Mouse (Mus musculus) hindbrain, postnatal 0 days (tissue): ENCODE results near the gene Itga3. TPM values are rescaled to one million over a fixed set of nuclear protein-coding genes. Genes with fewer than 3 reads are reported as not detected.

Experiments
- ATAC-seq: fragments of 200-750 bp; cut with Nextera tagmentation; 2 replicates; pipeline ENCODE4 v1.8.0; 2017; ENCODE audit warnings: mild to moderate bottlenecking, moderate TSS enrichment, moderate library complexity
- DNase-seq: peaks from one replicate; pipeline ENCODE4 v3.0.0-alpha.2; 2015; ENCODE audit warnings: low spot score
- H3K27ac ChIP-seq: fragments of 300-500 bp; sonication (generic); 2 replicates; pipeline ENCODE4 v1.5.1; 2014; ENCODE audit warnings: mild to moderate bottlenecking
- H3K27me3 ChIP-seq: fragments of 300-500 bp; sonication (generic); 2 replicates; pipeline ENCODE4 v1.6.1; 2014; ENCODE audit warnings: low read length, mixed read lengths; ENCODE audit not compliant: insufficient read depth
- H3K36me3 ChIP-seq: fragments of 300-500 bp; sonication (generic); 2 replicates; pipeline ENCODE4 v1.6.1; 2014; ENCODE audit warnings: low read length, mixed read lengths; ENCODE audit not compliant: insufficient read depth
- H3K4me1 ChIP-seq: fragments of 300-500 bp; sonication (generic); 2 replicates; pipeline ENCODE4 v1.6.1; 2014; ENCODE audit warnings: antibody characterized with exemption, low read length, mixed read lengths; ENCODE audit not compliant: insufficient read depth
- H3K4me2 ChIP-seq: fragments of 300-500 bp; sonication (generic); 2 replicates; pipeline ENCODE4 v1.6.1; 2014; ENCODE audit warnings: low read depth, mild to moderate bottlenecking, low read length, moderate library complexity, mixed read lengths
- H3K4me3 ChIP-seq: fragments of 300-500 bp; sonication (generic); 2 replicates; pipeline ENCODE4 v1.5.1; 2014; ENCODE audit warnings: low read length
- H3K9ac ChIP-seq: fragments of 300-500 bp; sonication (generic); replicated peaks from 2 replicates; pipeline ENCODE4 v1.6.1; 2014; ENCODE audit warnings: mild to moderate bottlenecking, low read length, moderate library complexity, mixed read lengths
- H3K9me3 ChIP-seq: fragments of 300-500 bp; sonication (generic); 2 replicates; pipeline ENCODE4 v1.6.1; 2016; ENCODE audit warnings: low read length, mixed read lengths
- CTCF ChIP-seq: IDR thresholded peaks from 2 replicates; pipeline ENCODE4 v1.5.1; 2016; ENCODE audit warnings: antibody characterized with exemption, control low read depth, low read depth
- WGBS: fragments of 180-500 bp; shearing (Covaris S2); extraction: QIAGEN DNeasy Blood & Tissue Kit; methylation state at CpG from one replicate; pipeline ENCODE4 v1.1.7; 2014; 5-methylcytosine and 5-hydroxymethylcytosine counted together
- polyA plus RNA-seq: library from polyadenylated mRNA; unstranded; fragments of >200 nt; fragmentation: Nextera tagmentation; extraction: Ambion mirVana; gene quantifications from 2 replicates; pipeline ENCODE4 v1.2.1, GENCODE M21; 2015
- total RNA-seq: library from RNA; depleted of rRNA; stranded (reverse); fragments of >200 nt; gene quantifications from 2 replicates; pipeline ENCODE4 v1.2.3, GENCODE M21; 2014

Gene Itga3
- total and polyA plus RNA-seq, 2 experiments from 2014 or later: 13.2 to 68.8 TPM

DNA sequence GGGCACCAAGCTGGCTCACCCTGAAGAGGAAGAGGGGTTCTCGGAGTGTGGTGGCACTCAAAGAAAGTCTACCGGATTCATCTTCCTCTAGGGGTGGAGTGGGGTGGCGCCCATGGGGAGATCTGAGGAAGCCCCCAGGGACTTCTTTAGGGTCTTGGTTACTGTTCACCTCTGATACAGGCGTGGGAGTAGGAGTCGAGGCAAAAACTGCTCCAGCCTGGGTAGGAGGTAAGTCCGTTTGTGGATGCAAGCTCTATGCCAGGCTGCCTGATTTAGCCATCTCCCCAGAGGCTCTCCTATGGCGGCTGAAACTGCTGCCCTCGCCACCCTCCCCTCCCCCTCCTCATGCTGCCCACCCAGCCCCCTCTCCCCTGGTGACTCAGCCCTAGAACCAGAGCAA is 4.5 kb downstream of the Itga3 start:
- Histone ChIP-seq H3K27me3 (no peaks in the 10 kb centered on the region), H3K27ac (no peak overlapping the region), H3K4me2 (no peak overlapping the region), H3K4me1 (0 out of 2 replicates have a peak, but pooled peaks cover 5% of the 10 kb centered on the region), H3K9me3 (no peaks in the 10 kb centered on the region), H3K4me3 (no peak overlapping the region), H3K36me3 (no peaks in the 10 kb centered on the region), H3K9ac (no peak overlapping the region)
- WGBS: 67% methylated on average over 8 of the region's 8 CpGs
- ATAC-seq (no peak), DNase-seq (no peak)
- no peak for TF ChIP-seq CTCF

- Histone ChIP-seq H3K4me2 (no peak overlapping the region), H3K9ac (no peak overlapping the region), H3K4me3 (no peak overlapping the region), H3K27ac (no peak overlapping the region), H3K4me1 (0 out of 2 replicates have a peak, but pooled peaks cover 5% of the 10 kb centered on the region), H3K36me3 (no peaks in the 10 kb centered on the region), H3K27me3 (no peaks in the 10 kb centered on the region), H3K9me3 (no peaks in the 10 kb centered on the region)
- 44% methylated on average over 7 of the region's 7 CpGs for WGBS
- DNase-seq (peak; percentile 20), ATAC-seq (no peak)
- no peak for TF ChIP-seq CTCF
Measured at GRCm38 (mm10) chr11:95071266-95071665, 5.3 kb downstream of the Itga3 start.

GRCm38 (mm10) chr11:95070140-95071107 is 6.2 kb downstream of the Itga3 start:
- no peak overlapping the region for H3K27ac ChIP-seq
- no peak overlapping the region for H3K9ac ChIP-seq
- 0 out of 2 replicates have a peak, but pooled peaks cover 5% of the 10 kb centered on the region for H3K4me1 ChIP-seq
- TF ChIP-seq CTCF: no peak
- no peaks in the 10 kb centered on the region for H3K36me3 ChIP-seq
- 71% methylated on average over 8 of the region's 8 CpGs for WGBS
- no peak overlapping the region for H3K4me2 ChIP-seq
- ATAC-seq (no peak), DNase-seq (no peak)
- no peaks in the 10 kb centered on the region for H3K27me3 ChIP-seq
- no peaks in the 10 kb centered on the region for H3K9me3 ChIP-seq
- no peak overlapping the region for H3K4me3 ChIP-seq

GRCm38 (mm10) chr11:95069226-95069957 is 7.2 kb downstream of the Itga3 start:
- Histone ChIP-seq H3K9ac (no peak overlapping the region), H3K4me2 (no peak overlapping the region), H3K27me3 (no peaks in the 10 kb centered on the region), H3K9me3 (no peaks in the 10 kb centered on the region), H3K27ac (no peak overlapping the region), H3K4me1 (0 out of 2 replicates have a peak, but pooled peaks cover 2% of the 10 kb centered on the region), H3K4me3 (no peak overlapping the region), H3K36me3 (no peaks in the 10 kb centered on the region)
- ATAC-seq: no peak
- TF ChIP-seq CTCF: no peak
- WGBS: 89% methylated on average over 10 of the region's 10 CpGs
- DNase-seq: no peak

DNA sequence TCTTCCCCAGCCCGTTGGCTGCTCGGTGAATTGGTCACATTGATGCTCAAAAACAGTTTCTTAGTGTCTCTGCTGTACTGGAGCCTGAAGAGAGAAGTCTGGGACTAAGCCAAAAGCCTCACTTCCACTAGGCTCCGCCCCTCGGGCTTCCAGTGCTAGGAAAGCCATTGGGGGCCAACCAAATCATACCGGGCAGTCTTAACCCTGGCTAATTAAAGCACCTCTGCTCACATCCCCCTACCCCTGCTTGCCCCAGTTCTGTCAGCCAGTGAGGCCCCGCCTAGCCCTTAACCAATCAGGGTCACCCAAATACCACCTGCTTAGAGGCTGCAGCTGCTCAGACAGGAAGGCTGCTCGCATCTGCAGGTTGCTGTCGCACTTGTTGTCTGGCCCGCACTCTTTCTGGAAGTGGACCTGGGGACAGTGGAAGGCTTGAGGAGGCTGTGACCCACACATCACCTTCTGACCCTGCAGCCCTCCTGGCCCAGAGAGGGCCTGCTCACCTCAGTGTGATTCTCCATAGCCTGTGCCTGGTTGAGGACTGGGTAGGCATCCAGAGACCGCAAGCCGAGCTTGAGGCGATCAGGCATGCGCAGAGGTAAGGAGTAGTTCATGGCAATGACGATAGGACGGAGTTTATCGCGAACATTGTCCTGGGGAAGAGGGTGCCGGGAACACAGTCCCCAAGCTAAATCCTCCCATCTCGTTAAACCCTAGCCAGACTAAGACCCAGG is 19.7 kb downstream of the Itga3 start:
- no peak for TF ChIP-seq CTCF
- Histone ChIP-seq H3K36me3 (peaks cover 18% of the 10 kb centered on the region; the same call in 1 of the 2 replicates), H3K9ac (no peak overlapping the region; the same call in 1 of the 2 replicates), H3K4me3 (no peak overlapping the region), H3K27me3 (no peaks in the 10 kb centered on the region), H3K4me2 (no peak overlapping the region), H3K27ac (no peak overlapping the region; the same call in 1 of the 2 replicates), H3K4me1 (no peaks in the 10 kb centered on the region), H3K9me3 (no peaks in the 10 kb centered on the region)
- peak; percentile 69 for ATAC-seq
- peak; percentile 42 for DNase-seq
- 34% methylated on average over 19 of the region's 19 CpGs for WGBS

GRCm38 (mm10) chr11:95053062-95053461 is 23.5 kb downstream of the Itga3 start:
- no peak for TF ChIP-seq CTCF
- ATAC-seq: no peak

More at GRCm38 (mm10) chr11:95053062-95053461, 23.5 kb downstream of the Itga3 start:
- 63% methylated on average over 9 of the region's 9 CpGs for WGBS
- Histone ChIP-seq H3K9me3 (no peaks in the 10 kb centered on the region), H3K27ac (no peak overlapping the region), H3K4me1 (no peaks in the 10 kb centered on the region), H3K27me3 (no peaks in the 10 kb centered on the region), H3K36me3 (peaks cover 13% of the 10 kb centered on the region; the same call in 1 of the 2 replicates), H3K4me3 (no peak overlapping the region), H3K9ac (no peak overlapping the region), H3K4me2 (no peak overlapping the region)
- DNase-seq: peak; percentile 15
